Mouse (Mus musculus) adrenal gland, adult (tissue): ENCODE data around the gene Mamdc2.

ENCODE experiments used
- DNase-seq, 2 experiments: peaks; one replicate each; pipeline ENCODE4 v3.0.0; 2022 to 2023; ENCODE audit warnings: low spot score in 1 of 2; ENCODE audit not compliant: inconsistent age in 2 of 2

Mamdc2 gene

DNA sequence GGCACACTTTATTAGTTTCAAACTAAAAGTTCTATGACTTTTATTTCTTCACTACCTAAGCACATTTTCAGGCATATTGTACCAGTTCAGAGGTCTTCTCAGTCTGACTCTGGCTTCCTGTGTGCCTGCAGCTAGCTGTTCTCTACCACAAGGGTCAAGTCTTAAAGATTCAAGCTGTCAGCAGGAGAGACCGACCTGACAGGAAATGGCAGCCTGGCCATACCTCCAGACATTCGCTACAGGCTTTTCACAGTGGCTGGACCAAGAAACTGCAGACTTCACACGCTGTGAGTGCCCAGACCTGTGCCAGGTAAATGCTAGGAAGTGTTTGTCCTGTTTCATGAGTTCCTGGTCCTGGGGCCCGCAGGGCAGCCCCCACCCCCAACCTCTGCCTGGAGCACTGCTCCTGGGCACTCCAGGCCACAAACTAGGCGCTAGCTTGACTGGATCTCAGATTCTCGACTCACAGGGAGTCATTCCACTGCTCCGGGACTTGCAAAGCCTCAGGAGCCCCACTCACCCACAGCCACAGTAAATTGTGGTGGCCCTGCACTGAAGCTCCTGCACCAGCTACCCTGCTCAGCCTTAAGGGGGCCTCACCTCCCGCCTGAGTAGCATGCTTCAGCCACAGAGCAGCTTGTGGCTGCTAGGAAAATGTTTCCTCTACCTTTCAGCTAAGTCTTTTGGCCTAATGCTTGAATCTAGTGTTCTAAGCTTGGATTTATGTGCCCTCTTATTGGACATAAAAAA lies 166.2 kb downstream of the Mamdc2 start:
- no peak for DNase-seq

DNA sequence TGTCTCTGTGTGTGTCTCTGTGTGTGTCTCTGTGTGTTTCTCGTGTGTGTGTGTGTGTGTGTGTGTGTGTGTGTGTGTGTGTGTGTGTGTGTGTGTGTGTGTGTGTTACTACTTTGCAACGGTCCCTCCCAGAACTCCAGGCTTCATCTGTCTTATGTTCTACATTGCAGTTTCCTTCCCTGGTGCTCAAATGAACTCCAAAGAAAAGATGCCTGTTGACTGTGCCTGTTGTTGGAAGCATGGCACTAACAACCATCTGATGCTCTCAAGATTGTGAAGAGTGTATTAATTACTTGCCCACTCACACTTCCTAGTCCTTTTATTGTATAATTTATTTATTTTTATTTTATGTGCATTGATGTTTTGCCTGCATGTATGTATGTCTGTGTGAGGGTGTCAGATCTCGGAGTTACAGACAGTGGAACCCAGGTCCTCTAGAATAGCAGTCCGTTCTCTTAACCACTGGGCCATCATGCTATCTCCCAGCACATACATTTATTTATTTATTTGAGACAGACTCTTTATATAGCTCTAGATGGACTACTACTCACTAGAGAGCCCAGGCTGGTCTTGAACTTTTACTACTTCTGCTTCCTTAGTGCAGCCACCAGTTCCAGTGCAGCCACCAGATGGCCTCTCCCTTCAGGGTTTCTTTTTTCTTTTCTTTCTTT lies 174.1 kb downstream of the Mamdc2 start:
- DNase-seq: no peak

DNA sequence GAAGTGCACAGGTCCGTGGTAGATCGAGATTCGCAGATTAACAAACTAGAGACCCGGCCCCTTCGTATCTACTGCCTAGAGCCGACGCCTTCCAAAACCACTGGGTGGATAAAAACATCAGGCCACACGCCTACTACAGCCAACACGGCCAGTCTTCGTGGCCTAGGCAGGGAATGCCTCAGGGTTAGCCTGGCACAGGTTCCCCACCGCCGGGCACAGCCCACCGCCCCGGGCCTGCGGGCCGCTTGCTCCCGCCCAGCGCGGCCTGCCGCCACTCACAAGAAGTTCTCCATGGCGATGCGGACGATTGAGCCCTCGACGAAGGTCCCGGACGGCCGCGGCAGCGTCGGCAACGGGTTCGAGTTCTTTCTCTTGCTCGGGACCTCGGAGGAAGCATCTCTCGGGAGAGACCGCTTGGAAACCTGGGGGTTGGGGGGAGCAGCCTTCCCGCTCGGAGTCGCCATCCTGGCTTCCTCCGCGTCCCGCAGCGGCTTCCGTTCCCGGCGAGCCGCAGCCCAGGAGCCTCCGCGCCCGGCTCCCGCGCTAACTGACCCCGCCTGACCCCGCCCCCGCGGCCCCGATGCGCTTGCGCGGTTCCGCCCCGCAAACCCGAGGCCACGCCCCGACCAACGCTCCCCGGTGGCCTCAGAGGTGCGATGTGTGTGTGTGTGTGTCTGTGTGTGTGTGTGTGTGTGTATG lies 174.7 kb downstream of the Mamdc2 start, which contains the start of gene Smc5:
Gene Smc5, minus strand, starts transcription at position 543 of the 699 bp plus-strand sequence.
- peak; percentile 91 to 97 for DNase-seq

DNA sequence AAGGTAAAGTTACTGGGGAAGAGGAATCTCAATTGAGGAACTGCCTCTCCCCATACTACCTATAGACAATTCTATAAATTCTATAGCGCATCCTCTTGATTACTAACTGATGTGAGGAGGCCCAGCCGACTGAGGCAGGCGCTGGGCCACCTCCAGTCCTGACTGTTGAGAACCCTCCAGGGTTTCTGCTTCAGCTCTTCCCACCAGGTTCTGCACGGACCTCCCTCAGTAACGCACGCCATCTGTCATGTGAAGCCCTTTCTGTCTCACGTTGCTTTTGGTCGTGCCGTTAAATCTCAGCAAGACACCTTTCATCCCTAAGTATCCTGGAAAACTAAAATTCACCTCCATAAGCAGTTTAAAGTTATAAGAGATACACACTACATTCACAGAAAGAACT lies 191.5 kb downstream of the Mamdc2 start:
- DNase-seq: no peak
